Mouse (Mus musculus): ENCODE data around the gene 2900011O08Rik. TPM values are rescaled to one million over a fixed set of nuclear protein-coding genes. Genes with fewer than 3 reads are reported as not detected.

The 2900011O08Rik gene
- not detected for total RNA-seq (2023)

GRCm38 (mm10) chr16:13986574-13987478, at the start of gene 2900011O08Rik, which contains the start of gene Ifitm7:
Gene 2900011O08Rik (plus strand): TSS chr16:13986604.
Gene Ifitm7 (minus strand): TSS chr16:13986888.

Other genes with a start within 250 kb of the 2900011O08Rik start
- gene Rrn3, start 205.9 kb upstream of the 2900011O08Rik start, total RNA-seq (2023), result 10 to 100 TPM; 11.1 to 13.0 TPM
- 10 to 100 TPM; 33.6 to 38.4 TPM for gene Ntan1, start 167.8 kb upstream of the 2900011O08Rik start, total RNA-seq (2023)
- 10 to 100 TPM; 37.5 to 45.6 TPM for gene Pdxdc1, start 83.5 kb upstream of the 2900011O08Rik start, total RNA-seq (2023)
- under 1 TPM; 0.33 to 0.46 TPM for gene Mpv17l, start 83.4 kb upstream of the 2900011O08Rik start, total RNA-seq (2023)
- under 1 TPM in 1 of 2 experiments, not detected in 1; 0.49 TPM for gene Ifitm7, start 284 bp downstream of the 2900011O08Rik start, total RNA-seq (2023)
- gene Nde1, start 176.7 kb downstream of the 2900011O08Rik start, total RNA-seq (2023), result 10 to 100 TPM; 41.3 to 42.5 TPM
- 10 to 100 TPM; 41.4 to 43.5 TPM for gene Marf1, start 176.7 kb downstream of the 2900011O08Rik start, total RNA-seq (2023)